Mouse (Mus musculus) lung, adult 2 months (tissue): ENCODE data around the gene Fignl2. TPM values are rescaled to one million over a fixed set of nuclear protein-coding genes. Genes with fewer than 3 reads are reported as not detected.
A peak's percentile ranks its signal among the peaks of the same experiment; 100 is the strongest.

Experiments used
- DNase-seq: peaks from one replicate; pipeline ENCODE4 v3.0.0; 2022
- H3K4me1 ChIP-seq: fragments of 200-500 bp; 2 replicates; pipeline ENCODE4 v1.6.1; 2011; ENCODE audit warnings: low read length; ENCODE audit not compliant: control insufficient read depth, insufficient read depth
- H3K4me3 ChIP-seq: fragments of 200-500 bp; replicated peaks from 2 replicates; pipeline ENCODE3; 2011; ENCODE audit warnings: low read depth, mild to moderate bottlenecking, control low read depth, low read length; ENCODE audit errors: extremely low read depth
- CTCF ChIP-seq: fragments of 200-500 bp; IDR thresholded peaks from 2 replicates; pipeline ENCODE4 v1.5.1; 2011; ENCODE audit warnings: mild to moderate bottlenecking, low read length, control low read depth; ENCODE audit not compliant: insufficient read depth
- POLR2A ChIP-seq: fragments of 200-500 bp; IDR thresholded peaks from 2 replicates; pipeline ENCODE4 v1.6.1; 2011; ENCODE audit warnings: low read depth, mild to moderate bottlenecking, control low read depth, low read length, borderline replicate concordance; ENCODE audit errors: extremely low read depth
- WGBS: fragments of 180-500 bp; shearing (Covaris S2); methylation state at CpG from one replicate; pipeline ENCODE4 v1.1.7; 2018; 5-methylcytosine and 5-hydroxymethylcytosine counted together
- polyA plus RNA-seq: library from polyadenylated mRNA; depleted of rRNA; stranded (reverse); fragments of >200 nt; gene quantifications from 2 replicates; pipeline ENCODE4 v1.2.3, GENCODE M21; 2012

Fignl2 gene
- polyA plus RNA-seq, 1 experiment = 9.3 TPM

- WGBS = 57% methylated on average over 17 of the region's 17 CpGs
- no peaks in the 10 kb centered on the region for H3K4me1 ChIP-seq
- TF ChIP-seq CTCF (peak; percentile 44; the same call in 1 of the 2 replicates), POLR2A (no peak)
- no peak overlapping the region for H3K4me3 ChIP-seq
- DNase-seq = no peak
Measured at GRCm38 (mm10) chr15:101039651-101040050, 38.7 kb downstream of the Fignl2 start.

GRCm38 (mm10) chr15:101028960-101029359, 49.4 kb downstream of the Fignl2 start:
- no peak for DNase-seq
- 67% methylated on average over 2 of the region's 2 CpGs for WGBS
- Histone ChIP-seq H3K4me3 (no peak overlapping the region), H3K4me1 (no peaks in the 10 kb centered on the region)
- TF ChIP-seq POLR2A = no peak

GRCm38 (mm10) chr15:101011352-101011751, 67.0 kb downstream of the Fignl2 start:
- DNase-seq = no peak
- WGBS = 78% methylated on average over 6 of the region's 6 CpGs
- H3K4me1 ChIP-seq = peaks cover 2% of the 10 kb centered on the region; the same call in 1 of the 2 replicates

GRCm38 (mm10) chr15:101008386-101009010, 69.9 kb downstream of the Fignl2 start:
- peaks cover 2% of the 10 kb centered on the region; the same call in 1 of the 2 replicates for H3K4me1 ChIP-seq
- H3K4me3 ChIP-seq = no peak overlapping the region
- TF ChIP-seq CTCF (no peak), POLR2A (no peak)
- no peak for DNase-seq
- WGBS = 60% methylated on average over 14 of the region's 14 CpGs

More at GRCm38 (mm10) chr15:101011352-101011751, 67.0 kb downstream of the Fignl2 start:
- TF ChIP-seq POLR2A (no peak), CTCF (no peak)
- H3K4me3 ChIP-seq = no peak overlapping the region

GRCm38 (mm10) chr15:101007236-101007635, 71.1 kb downstream of the Fignl2 start:
- DNase-seq = no peak
- TF ChIP-seq CTCF (no peak), POLR2A (no peak)
- Histone ChIP-seq H3K4me1 (peaks cover 2% of the 10 kb centered on the region; the same call in 1 of the 2 replicates), H3K4me3 (no peak overlapping the region)
- WGBS = 73% methylated on average over 7 of the region's 7 CpGs

GRCm38 (mm10) chr15:101006251-101007040, 71.9 kb downstream of the Fignl2 start:
- Histone ChIP-seq H3K4me3 (peak overlapping the region; percentile 25), H3K4me1 (peaks cover 2% of the 10 kb centered on the region; the same call in 1 of the 2 replicates)
- peak; percentile 43 for DNase-seq
- TF ChIP-seq POLR2A (no peak), CTCF (no peak)
- 13% methylated on average over 14 of the region's 15 CpGs for WGBS

- no peak overlapping the region for H3K4me3 ChIP-seq
- H3K4me1 ChIP-seq = peaks cover 2% of the 10 kb centered on the region; the same call in 1 of the 2 replicates
- TF ChIP-seq POLR2A (no peak), CTCF (no peak)
- WGBS = 84% methylated on average over 8 of the region's 8 CpGs
- DNase-seq = no peak
Measured at GRCm38 (mm10) chr15:101005717-101006116, 72.7 kb downstream of the Fignl2 start.

GRCm38 (mm10) chr15:101004538-101004937, 73.8 kb downstream of the Fignl2 start:
- WGBS = 81% methylated on average over 3 of the region's 3 CpGs
- Histone ChIP-seq H3K4me1 (peaks cover 2% of the 10 kb centered on the region; the same call in 1 of the 2 replicates), H3K4me3 (no peak overlapping the region)
- DNase-seq = no peak
- TF ChIP-seq CTCF (no peak), POLR2A (no peak)

- TF ChIP-seq POLR2A (no peak), CTCF (no peak)
- Histone ChIP-seq H3K4me1 (peaks cover 2% of the 10 kb centered on the region; the same call in 1 of the 2 replicates), H3K4me3 (no peak overlapping the region)
- no peak for DNase-seq
- WGBS = 94% methylated on average over 3 of the region's 3 CpGs
Measured at GRCm38 (mm10) chr15:101002466-101002865, 75.9 kb downstream of the Fignl2 start.
